Mouse (Mus musculus): ENCODE results near the gene Ampd2. TPM values are rescaled to one million over a fixed set of nuclear protein-coding genes. Genes with fewer than 3 reads are reported as not detected.

Ampd2 gene
- total RNA-seq, 1 experiment from 2014 or later = 36.7 TPM

DNA sequence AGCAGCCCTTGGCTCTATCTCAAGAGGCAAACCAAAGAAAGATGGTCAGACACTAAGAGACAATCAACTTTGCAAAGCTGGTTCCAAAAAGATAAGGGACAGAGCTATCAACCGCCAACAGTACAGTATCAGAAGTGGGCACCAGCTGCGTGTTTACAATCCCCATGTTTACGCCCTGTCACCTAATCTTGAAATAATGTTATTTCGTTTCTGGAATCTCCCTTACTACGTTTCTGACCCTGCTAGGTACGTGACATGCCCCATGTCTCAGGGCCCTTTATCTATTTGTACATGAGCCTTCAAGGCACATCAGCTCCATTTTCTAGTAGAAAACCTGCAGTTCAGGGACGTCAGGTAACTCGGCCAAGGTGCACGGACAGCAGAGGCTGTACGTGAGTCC lies 10.3 kb upstream of the Ampd2 start:
- peak; percentile 67 for ATAC-seq (replicated peaks; ENCODE audit: low read depth, poor library complexity, severe bottlenecking)

DNA sequence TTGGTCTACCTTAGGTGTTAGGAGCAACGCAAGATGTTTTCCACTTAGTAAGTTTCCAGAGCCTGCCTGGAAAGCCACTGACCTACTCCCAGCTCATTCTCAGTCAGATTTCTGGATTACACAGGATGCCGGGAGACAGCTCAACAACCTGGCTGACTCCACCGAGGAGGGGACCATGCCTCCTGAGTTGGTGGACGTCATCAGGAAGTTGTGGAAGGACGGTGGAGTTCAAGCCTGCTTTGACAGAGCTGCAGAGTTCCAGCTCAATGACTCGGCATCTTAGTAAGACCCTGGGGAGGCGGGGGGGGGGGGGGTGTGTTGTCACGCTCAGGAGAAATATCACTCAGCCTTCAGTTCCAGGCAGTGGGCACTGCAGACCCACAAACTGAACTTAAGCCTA lies 9.8 kb upstream of the Ampd2 start:
- peak; percentile 58 for ATAC-seq (replicated peaks; ENCODE audit: low read depth, poor library complexity, severe bottlenecking)

DNA sequence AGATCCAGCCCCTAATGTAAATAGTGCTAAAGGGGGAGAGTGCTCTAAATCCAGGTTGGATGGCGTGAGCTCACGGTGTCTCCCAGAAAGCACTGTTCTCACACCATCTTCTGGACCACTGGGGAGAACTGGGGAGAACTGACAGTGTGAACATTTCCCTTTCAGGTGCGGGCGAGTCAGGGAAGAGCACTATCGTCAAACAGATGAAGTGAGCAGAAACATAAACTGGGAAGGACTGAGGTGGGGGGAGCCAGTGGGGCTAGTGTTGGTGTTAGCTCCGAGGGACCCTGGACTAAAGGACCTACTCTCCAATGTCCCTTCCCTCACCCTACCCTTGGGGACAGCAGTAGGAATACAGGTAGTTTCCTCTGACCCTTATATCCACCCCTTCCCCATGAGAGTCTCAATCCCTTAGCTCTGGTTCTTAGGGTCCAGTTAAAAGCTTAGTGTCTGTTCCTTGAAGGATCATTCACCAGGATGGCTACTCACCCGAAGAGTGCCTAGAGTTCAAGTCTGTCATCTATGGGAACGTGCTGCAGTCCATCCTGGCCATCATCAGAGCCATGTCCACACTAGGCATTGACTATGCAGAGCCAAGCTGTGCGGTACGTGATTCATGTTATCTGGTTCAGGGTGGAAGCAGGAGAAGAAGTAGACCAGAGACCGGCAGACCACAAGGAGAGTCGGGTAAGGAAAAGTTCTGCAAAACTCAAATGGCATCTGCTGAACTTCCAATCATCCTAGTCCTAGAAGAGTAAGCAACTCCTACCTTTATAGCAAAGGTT lies 8.7 kb upstream of the Ampd2 start:
- no peak for ATAC-seq (replicated peaks; ENCODE audit: low read depth, poor library complexity, severe bottlenecking)

DNA sequence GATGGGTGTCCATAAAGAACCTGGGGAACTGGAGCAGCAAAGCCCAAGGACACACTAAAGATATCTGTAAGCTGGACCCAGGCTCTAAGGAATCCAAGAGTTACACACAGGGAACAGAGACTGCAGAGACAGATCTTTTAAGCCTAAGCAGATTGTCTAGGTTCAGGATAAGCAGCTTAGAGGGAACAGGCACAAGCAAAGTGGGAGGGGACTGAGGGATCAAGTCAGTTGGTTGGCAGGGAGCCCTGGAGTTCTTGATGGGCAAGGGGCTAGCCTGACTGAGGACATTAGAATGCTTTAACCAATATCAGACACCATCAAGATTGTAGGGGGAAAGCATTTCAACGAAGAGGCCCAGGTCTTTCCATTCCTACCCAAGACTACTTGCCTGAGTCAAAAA lies 7.7 kb upstream of the Ampd2 start:
- no peak for ATAC-seq (replicated peaks; ENCODE audit: low read depth, poor library complexity, severe bottlenecking)

DNA sequence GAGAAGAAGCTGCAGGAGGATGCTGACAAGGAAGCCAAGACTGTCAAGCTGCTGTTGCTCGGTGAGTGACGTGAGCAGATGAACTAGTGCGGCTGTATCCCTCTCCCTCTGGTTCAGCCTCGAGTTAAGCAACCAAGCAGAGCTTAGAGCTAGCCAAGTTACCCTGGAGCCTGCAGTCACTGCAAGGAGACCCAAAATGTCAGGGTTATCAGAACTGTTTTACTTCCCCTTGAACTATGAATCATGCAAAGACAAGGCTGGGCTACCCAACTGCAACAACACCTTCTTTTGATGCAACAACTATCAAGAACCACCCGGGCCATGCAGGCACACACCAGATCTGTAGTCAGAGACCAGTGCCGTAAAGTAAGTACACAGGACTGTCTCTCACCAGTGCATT lies 6.9 kb upstream of the Ampd2 start:
- no peak for ATAC-seq (replicated peaks; ENCODE audit: low read depth, poor library complexity, severe bottlenecking)

DNA sequence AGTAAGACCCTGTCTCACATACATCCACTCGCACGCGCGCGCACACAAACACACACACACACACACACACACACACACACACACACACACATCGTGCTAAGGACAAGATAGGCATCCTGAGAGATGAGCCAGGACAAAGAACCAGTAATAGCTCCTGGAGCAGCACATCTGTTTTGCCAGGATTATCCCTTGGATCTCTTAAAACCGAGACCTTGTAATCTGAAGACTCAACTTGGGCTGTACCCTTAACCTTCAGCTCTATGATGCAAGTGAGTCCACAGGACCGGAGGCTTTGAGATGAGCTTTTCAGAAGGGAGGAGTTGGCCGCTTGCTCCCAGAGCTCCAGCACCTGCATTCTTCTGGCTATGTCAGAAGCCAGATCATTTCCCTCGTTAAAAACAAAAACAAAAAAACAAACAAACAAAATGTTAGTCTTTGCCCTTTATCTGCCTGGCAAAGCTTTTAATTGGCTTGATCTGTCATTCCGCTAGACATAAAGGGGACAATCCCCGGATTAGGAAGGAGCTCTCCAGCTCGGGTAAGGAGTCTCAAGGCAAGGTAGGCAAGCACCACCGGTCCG lies 6.2 kb upstream of the Ampd2 start, which contains the start of gene Gnat2:
Gene Gnat2, plus strand, starts transcription at position 254 of the 580 bp plus-strand sequence.
- ATAC-seq (replicated peaks; ENCODE audit: low read depth, poor library complexity, severe bottlenecking) = no peak

DNA sequence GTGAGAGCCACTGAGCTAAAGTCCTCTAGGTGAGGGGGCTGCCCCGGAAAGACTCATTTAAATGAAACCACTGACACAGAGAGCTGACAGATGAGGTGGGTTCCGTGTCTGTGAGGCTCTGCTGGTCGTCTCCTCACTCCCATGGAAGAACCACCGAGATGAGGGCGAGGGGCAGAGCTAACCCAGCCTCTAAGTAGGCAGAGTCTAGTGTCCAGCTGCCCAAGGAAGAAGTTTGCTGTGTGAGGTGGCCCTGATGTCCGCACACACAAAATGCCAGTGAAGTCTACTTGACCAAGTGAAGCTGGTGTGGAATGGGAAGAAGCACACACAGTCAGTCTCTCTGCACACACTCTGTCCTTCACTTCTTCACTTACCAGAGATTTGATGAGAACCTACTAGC lies 5.6 kb upstream of the Ampd2 start:
- ATAC-seq (replicated peaks; ENCODE audit: low read depth, poor library complexity, severe bottlenecking) = no peak

DNA sequence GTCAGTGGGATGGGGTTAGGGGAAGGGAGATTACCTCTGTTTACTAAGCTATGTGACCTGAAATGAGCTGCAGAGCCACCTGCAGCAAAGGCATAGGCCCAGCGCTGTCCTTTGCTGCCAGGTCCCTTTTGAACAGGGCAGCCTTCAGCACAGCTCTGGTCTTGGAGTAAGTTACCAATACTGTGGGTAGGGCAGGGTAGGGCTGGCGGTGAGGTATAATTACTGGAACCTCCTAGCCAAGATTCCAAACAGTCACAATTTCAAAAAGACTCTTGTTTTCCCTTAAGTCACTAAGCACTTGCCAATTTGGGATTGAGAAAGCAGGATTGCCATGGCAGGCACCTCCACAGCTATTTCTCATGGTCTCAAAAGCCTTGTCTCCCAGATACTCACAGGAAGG lies 4.1 kb upstream of the Ampd2 start:
- ATAC-seq (replicated peaks; ENCODE audit: low read depth, poor library complexity, severe bottlenecking) = no peak

DNA sequence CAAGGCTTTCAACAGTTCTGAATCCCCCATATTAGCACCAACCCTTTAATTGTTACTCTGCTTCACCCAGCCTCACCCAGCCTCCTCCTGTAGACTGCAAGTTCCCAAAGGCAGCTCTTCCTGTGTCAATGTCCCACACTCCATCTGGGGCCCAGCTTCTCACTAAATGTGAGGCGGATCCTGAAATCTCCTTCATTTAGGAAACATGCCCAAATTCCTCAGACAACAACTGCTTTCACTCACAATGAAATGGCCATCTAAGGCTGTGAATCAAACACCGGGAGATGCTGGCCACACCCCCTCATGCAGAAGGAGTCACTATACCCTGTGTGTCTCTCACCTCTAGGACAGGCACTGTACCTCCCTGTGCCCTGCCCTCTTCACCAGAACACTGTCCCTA lies 3.5 kb upstream of the Ampd2 start:
- no peak for ATAC-seq (replicated peaks; ENCODE audit: low read depth, poor library complexity, severe bottlenecking)

DNA sequence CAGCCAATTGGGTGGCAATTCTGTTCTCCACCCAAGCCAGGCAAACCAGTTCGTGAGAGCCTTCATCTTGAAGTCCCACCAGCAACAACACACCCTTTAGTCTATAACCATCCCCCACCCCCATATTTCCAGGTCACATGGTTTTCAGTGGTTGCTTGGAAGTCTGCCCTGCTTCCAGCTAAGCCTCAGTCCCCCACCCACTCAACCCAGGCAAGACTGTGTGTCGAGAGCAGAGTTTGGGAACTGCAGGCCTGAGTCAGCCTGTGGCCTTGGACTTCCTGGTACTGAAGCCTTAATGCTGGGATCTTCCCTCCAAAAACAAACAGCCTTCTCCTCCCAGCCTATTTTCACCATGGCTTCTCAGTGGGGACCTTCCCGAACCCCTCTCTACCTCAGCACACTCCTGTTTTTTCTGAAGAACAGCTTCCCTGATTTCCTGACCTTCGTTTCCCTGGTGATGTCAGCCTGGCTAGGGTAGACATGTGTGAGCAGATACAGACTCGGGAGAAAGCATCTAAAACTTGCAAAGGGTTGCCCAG lies 2.5 kb upstream of the Ampd2 start:
- no peak for ATAC-seq (replicated peaks; ENCODE audit: low read depth, poor library complexity, severe bottlenecking)

DNA sequence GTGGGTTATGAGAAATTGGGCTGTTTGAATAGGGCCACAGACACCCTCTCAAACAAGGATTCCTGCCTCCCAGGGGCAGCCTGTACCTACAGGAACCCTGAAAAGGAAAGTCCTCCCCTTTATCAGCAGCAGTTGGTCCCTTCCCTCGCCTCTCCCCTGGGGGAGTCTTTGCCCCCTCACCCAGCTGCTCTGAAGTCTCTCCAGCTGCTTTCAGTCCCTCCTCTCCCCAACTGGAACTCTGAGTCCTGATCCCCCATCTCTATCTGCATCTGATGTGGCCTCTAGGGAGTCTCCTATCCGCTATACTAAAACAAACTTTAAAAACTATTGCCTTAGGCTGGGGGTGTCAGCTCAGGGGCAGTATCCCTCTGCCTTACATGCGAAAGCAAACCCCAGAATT lies 878 bp upstream of the Ampd2 start:
- no peak for ATAC-seq (replicated peaks; ENCODE audit: low read depth, poor library complexity, severe bottlenecking)

DNA sequence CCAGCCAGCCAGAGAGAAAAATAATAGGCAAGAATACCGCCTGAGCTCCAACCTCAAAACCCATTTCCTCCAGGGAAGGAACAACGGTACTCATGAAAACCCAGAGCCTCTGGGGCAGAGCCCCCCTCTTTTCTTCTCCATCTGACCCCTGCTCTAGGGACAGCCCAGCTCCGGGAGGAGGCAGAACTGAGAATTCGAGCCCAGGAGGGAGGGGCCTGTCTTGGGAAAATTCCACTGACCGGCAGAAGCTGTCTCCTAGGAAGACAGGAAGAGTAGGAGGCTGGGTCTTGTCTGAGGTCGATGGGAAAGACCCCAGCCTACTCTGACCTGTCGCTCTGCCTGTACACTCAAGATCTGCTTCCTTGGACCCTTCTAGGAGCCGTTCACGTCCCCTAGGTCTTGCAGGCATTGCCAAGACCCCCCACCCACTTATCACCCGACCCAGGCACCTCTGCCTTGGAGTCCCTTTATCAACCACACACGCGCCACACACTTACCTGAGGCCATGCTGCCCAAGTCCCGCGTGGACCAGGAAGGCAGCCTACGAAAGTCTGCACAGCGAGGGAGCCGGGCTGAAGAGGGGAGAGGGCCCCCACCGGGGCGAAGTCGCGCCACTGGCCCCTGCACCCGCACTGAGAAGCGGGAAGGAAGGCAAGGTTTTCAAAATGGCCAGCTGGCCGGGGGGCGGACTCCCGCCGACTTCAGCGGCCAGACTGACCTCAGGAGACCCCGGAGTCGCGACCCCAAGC lies 556 bp downstream of the Ampd2 start:
- peak; percentile 37 for ATAC-seq (replicated peaks; ENCODE audit: low read depth, poor library complexity, severe bottlenecking)

DNA sequence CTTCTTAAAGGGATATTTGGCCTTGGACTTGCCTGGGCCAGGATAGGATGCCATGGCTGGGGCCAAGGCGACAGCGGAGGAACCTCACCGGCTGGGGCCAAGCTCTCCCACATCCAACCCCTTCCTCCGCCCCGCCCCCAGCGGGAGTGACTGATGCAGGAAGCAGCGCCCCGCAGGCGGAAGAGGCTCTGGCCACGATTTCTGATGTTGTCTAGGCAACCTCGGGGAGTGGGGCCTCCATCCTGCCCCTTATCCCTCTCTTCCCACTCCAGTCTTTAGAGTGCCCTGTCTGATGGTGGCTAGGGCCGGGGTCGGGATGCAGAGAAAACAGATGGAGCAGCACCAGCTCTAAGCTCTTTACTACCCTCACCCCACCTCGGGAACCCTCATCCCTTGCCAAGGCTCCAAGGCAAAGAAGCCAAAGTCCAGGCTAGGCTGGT lies 1.1 kb downstream of the Ampd2 start:
- peak; percentile 79 for ATAC-seq (replicated peaks; ENCODE audit: low read depth, poor library complexity, severe bottlenecking)

DNA sequence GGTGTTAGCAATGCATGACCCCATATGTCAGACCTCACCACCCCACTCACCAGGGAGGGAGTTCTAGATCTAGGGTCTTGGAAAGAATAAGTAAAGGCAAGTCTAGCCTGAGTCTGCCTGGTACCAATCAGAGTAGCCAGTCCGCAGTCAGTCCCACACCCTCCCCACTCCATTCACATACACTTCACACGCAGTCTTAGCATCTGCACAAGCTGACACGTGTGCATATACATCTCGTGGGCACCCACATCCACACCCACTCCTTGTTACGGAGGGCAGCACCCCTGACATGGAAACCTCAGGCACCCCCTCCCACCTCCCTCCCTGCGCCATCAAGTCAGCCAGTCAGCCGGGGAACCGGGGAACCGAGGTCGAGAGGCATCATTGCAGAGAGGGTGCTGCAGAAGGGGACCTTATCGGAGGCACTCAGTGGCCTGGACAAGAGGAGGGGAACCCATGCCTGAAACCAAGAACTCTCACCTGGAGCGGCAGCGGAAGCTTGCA lies 1.6 kb downstream of the Ampd2 start:
- no peak; the same call in 1 of the 2 replicates for ATAC-seq (replicated peaks; ENCODE audit: low read depth, poor library complexity, severe bottlenecking)

DNA sequence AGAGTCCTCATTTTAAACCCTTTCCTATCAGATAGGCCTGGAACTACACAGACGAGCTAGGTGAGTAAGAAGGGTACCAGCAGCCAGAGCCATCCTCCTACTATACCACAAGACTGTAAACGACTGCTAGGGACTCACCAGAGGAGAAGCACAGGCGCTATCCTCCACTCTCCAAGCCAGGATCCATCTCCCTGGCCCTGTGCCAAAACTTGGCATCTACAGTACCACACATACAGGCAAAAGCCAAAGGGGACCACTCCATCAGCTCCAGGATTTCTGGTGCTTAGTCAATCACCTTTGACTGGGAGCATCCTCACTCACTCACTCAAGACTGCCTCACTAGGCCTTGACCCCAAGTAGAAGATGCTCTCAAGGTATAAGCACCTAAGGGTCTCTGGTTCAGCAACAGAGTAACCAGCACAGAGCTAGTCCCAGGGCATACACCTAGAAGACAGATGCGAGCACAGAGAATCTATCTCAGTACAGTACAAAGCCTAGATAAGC lies 2.5 kb downstream of the Ampd2 start:
- ATAC-seq (replicated peaks; ENCODE audit: low read depth, poor library complexity, severe bottlenecking) = no peak

DNA sequence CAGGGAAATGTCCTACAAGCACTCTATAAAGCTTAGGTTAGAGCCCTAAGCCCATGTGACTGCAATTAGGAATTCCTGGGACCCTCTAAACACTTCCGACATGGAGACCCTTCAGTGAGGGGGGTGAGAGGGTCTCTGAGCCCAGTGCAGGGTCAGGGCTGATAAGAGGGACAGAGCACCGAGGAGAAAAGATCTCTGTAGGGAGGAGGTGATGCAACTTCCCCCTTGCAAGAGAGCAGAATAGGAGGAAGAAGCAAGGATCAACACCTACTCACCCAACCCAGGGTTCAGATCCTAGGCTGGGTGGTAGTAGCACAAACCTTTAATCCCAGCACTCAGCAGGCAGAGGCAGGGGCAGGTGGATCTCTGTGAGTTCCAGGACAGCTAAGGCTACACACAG lies 3.3 kb downstream of the Ampd2 start:
- ATAC-seq (replicated peaks; ENCODE audit: low read depth, poor library complexity, severe bottlenecking) = no peak

DNA sequence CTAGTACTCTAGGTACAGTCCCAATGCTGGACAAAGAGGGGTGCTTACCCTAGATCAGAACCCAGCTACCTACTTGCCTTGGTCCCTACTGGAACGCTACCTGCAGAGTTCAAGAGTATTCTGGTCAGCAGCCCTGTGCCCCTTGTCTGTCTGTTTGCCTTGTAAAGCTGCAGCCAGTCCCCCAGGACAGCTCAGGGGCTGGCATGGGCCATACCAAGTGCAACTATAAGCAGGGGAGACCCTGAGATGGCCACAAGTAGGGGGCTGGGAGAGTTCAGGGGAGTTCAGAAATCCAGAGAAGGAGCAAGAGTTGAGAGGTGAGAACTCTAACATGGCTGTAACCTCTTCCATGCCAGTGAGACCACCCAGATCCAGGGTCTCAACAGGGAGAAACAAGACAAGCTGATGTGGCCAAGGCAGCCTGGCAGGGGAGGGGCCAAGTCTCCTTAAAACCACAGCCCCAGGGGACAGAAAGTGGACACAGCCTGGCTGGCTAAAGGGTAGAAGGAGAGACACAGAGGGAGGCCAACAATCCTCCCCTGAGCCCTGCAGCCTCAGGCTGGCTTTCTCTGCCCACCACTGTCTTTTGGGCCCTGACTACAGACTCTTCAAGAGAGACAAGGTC lies 4.1 kb downstream of the Ampd2 start:
- ATAC-seq (replicated peaks; ENCODE audit: low read depth, poor library complexity, severe bottlenecking) = no peak

DNA sequence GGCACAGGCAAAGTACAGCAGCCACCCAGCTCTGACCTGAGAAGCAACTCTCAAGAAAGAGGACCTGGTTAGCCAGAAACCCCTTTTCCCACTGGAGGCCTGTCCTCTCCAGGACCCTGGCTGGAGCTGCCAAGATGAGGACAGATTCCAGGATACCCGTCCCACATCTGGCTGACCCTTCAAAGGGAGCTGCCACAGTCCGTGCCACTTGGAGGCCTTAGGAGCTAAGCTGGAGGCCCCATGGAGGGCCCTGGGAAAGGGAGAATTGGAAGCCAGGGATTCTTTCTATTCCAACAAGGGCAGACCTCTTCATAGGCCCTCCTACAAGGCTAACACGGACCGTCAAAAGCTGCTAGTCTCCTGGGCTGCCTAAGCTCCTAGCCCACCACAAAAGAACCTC lies 4.8 kb downstream of the Ampd2 start:
- ATAC-seq (replicated peaks; ENCODE audit: low read depth, poor library complexity, severe bottlenecking) = no peak

DNA sequence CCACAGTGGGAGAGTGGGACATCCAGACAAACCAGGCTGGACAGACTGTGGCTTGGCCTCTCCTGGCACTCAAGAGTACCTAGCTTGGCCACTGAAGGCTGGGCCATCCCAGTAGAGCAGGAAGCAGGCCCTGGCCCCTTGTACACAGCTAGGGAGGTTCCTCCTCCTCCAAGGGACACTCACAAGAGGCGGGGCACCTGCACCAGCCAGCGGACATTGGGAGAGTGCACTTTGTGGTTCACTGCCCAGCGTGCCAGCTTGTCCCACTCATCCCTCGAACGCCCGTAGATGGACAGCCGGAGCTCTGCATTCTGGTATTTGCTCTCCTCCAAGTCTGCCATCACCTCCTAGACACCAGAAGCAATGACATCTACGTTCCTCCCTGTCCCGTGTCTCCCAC lies 9.6 kb downstream of the Ampd2 start:
- ATAC-seq (replicated peaks; ENCODE audit: low read depth, poor library complexity, severe bottlenecking) = no peak

DNA sequence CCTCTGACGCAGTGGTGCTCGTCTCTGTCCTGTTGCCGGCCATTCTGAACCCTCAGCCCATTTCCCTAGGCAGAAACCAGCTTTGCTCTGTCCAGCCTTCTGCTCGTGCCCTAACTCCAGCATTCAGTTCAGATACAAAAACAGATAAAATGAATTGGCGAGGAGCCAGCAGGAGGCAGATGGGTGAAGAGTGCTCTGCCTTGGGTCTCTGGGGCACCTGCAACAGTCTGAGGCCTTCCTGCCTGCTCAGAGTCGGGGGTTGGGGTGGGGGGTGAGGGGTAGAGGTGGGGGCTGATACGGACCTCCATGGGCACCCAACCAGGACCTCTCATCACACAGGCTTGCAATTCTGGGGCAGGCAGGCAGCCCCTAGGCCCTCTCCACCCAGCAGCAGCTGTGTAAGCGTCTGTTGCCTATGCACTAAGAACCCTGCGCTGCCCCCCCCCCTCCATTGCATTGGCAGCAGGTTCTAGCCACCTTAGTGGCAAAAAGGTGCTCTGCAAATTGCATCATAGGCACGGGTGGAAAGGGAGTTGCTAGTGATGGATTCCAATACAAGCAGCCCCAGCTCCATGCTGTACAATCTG lies 13.4 kb downstream of the Ampd2 start:
- no peak for ATAC-seq (replicated peaks; ENCODE audit: low read depth, poor library complexity, severe bottlenecking)
